Mouse (Mus musculus) gastrocnemius, postnatal 10 days (tissue): Measurements from ENCODE around the gene Natd1. TPM values are rescaled to one million over a fixed set of nuclear protein-coding genes. Genes with fewer than 3 reads are reported as not detected.

Experiments used
- DNase-seq: peaks from one replicate; pipeline ENCODE4 v3.0.0; 2021; ENCODE audit warnings: mixed read lengths
- total RNA-seq, 2 experiments: library from RNA; stranded (reverse); gene quantifications; 2 replicates each; pipeline ENCODE4 v1.2.3; 2021

Natd1 gene
- total RNA-seq, 2 experiments from 2014 or later, result 12.4 to 16.8 TPM

DNA sequence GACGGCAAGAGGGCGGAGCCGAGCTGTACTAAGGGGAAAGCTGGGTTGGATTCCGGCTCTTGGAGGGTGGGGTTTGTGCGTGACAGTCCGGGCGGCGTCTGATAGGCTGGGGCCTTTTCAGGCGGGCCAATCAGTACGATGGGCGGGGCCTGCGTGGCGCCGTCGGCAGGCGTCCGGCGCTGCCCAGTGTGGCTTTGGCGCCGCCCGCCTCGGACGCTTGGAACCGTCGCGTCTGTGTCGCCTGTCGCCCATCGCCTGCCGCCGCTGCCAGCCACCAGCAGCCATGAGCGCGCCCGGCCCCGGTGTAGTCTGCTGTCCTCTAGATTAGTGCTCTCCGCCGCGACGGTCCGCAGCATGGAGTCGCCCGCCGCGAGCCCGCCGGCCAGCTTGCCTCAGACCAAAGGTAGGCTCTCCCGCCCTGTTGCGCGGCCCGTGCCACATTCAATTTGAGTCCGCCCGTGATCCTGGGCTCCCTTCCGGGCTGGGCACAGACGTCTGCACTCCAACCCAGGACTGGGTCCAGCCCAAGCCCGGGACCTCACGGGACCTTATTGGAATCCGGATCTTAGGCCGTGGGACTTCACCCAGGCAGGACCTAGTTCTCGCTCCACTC lies 17.4 kb upstream of the Natd1 start, which contains the start of gene Map2k3:
TSS of gene Map2k3 (plus strand) at position 165 of the 613 bp plus-strand sequence.
- peak; percentile 95 for DNase-seq

DNA sequence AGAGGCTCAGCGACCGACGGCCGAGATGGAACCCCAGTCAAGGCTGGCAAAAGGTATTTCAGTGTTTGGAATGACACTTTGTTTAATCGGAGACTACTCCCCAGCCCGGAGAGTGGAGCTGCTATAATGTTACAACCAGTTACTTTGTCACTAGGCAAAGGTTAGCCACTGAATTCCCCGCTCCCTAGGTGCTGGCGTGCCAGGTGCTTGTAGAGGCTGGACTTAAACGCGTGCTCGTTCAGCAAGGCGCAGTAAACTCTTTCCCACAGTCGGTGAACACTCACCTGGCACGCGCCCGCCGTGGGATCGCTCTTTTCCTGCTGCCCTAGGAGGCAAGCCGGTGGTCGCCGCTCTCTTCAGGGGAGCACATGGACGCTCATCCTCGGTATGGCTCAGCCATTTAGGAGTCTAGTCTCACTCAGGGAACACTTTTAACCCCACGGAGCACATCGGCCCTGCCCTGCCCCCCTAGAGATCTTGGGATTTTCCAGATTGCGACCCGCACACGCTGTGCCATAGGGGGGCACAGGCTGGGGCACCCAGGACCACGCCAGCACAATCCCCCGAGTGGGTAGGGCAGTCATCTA lies 16.8 kb upstream of the Natd1 start:
- DNase-seq, result no peak

DNA sequence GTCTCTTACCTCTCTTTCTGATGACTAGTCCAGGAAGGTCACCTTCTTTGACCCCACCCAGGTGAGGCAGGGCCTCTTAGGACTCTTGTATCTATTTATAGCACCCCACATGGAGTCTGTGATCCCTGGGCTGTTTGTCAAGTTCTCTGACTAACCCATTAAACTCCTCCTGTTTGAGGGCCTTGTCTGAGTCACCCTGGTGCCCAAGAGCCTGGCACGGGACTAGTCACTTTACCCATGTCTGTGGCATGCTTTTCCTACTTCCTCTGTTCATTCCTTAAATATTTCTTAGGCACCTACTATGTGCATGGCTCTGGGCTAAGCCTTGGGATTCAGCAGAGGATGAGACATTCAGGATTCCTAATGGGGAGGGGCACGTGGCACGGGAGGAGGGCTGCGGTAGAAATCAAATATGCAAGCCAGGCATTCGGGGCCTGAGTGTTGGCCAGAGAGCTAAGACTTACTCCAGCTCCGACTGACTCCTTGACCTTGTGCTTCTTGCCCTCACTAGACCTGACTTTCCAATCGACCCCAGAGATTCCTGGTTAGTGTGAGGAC lies 16.3 kb upstream of the Natd1 start:
- no peak for DNase-seq

DNA sequence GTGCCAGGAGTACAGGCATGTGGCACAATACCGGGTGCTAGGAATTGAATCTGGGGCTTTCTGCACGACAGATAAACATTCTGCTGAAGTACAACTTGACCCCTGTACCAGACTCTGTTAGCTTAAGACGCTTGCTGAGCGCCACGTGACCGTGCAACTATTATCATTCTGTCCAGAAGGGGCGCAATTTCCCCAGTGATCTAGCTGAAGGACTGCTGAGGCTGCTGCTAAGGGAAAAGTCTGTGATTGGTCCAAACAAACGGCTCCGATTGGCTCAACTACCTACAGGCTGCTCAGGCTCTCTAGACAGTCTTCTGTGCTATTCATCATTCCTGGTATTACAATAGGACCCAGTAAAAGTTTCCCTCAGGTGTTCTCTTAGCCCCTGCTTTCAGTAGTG lies 12.7 kb upstream of the Natd1 start:
- DNase-seq, result peak; percentile 89

DNA sequence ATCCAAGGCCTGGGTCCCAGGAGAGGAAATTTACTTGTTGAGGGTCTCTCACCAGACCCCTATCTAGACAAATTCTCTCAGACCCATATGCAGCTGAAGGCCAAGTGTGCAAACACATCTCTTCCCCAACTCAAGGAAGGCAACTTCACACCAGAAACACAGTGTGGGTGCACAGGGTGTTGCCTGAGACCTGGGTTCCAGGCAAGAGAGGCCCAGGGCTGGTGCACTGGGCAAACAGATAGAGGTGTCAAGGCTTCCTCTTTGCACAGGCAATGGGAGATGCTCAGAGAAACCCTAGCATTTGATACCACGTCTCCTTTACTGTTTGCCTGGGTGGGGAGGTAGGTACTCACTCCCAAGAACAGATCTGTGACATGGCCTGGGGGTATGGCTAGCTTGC lies 10.4 kb upstream of the Natd1 start:
- DNase-seq, result no peak

DNA sequence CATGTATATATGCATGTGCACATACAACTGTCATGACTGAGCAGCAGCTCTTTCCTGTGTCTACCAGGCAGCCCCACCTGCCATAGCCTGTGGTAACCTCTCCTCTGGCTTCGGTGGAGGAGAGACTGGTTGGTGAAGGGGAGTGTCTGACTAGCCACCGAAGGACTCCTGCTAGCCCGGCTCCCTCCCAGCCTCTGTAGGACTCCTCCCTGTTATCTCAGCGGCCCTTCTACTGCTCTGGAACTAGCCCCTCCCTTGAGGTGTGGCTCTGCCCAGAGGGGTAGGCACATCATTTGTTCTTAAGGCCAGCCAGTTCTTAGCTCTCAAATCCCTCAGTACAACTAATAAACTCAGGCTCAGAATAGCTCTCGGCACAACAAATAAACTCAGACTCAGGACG lies 9.9 kb upstream of the Natd1 start:
- DNase-seq, result no peak

DNA sequence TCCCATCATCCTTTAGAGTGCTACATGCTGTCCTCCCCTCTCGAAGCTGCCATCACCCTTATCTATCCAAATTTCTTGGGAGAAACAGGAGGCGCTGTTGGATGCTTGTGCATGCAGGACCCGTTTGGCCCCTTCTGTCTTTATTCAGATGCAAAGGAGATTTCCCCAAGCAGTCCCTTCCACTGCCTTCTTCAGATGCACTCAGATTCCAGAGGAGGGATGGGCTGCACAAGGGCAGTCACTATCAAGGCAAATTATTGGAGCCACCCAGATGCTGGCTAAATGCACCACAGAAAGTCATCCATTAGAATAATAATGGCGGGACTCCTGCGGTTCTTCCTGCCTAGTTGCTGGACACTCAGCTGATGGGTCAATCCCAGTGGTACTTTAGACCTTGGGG lies 8.4 kb upstream of the Natd1 start:
- DNase-seq, result no peak

DNA sequence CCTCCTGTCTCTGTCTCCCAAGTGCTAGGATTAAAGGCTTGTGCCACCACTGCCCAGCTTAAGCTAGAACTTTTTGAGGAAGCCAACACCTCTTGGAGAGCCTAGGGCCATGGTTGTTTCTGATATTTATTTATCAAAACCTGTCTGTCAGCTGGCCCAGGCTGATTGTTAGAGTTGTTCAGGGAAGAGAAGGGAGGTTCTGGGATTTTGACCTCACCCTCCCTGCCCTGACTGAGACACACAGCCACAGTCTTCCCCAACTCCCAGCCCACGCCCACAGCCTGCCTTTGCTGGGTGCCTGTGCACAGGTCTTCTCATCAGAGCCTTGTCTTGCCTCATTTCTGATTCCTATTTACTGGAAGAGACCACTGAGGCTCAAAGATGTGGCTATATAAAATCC lies 7.6 kb upstream of the Natd1 start:
- DNase-seq, result no peak

DNA sequence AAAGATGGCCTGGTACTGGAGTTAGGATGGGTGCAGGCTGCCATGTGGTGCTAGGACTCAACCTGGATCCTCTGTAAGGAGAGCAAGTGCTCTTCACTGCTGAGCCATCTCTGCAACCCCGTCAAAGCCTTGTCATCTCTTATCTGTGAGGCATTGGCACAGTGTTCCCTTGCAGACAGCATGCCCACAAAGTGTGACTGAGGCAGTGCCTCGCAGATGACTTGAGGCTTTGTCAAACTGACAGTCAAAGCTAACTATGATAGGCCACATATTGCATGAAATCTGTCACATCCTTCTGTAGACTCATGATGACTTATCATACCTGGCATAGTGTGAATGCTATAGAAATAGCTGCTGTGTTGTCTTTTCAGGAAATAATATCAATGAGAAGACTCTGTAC lies 5.5 kb upstream of the Natd1 start:
- no peak for DNase-seq

DNA sequence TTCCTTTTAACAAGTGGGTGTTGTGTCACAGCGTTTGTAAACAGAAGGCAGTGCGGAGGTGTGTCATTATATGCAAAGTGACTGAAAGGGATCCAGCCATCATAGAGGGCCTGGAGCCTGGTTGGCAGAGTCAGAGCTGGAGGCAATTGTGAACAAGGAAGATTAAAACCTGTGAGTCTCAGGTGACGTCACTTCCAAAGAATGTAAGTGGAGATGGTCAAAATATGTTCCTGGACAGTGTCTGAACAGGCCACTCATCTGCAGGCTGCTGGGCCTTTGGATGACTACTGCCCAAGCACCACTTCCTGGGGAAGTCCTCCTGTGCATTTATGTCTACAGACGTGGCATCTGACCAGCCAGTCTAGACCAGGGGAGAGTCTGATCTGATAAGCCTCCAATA lies 651 bp upstream of the Natd1 start:
- DNase-seq, result no peak

DNA sequence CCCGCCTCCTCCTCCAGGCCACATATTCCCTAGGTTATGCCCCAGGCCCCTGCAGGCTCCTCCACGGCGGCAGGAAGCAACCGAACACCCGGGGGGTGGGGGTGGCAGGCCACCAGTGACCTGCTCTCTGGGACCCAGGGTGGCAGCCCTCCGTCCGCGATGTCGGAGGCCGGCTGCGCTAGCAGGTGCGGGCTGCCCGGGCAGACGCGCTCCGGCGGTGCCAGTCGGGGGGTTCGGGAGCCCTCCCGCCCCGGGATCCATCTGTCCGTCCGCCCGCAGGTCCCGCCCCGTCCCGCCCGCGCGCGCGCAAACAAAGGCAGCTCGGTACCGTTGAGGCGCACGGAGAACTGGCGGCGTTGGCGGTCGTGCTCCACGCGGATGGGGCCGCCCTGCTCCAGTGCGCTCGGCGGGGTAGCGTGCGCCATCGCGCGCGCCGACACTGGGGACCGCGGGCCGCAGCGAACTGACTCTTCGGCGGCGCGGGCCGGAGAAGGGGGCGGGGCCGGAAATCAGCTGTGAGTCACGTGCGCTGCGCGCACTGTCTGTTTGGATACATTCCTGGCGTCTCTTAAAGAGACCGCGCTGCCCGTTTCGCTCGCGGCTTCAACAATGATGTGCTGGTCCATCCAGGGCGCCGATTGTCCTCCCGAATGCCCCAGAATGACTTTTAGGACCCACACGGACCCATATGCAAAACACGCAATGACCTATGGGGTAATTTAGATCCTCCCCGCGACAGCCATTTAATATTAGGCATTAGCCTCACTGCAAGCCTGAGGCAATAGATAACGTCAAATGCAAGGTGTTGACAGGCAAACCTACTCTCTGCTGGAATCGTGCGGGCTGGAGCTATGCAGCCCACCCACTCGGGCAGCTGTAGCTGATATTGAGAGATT lies 1.0 kb downstream of the Natd1 start:
- peak; percentile 93 for DNase-seq

DNA sequence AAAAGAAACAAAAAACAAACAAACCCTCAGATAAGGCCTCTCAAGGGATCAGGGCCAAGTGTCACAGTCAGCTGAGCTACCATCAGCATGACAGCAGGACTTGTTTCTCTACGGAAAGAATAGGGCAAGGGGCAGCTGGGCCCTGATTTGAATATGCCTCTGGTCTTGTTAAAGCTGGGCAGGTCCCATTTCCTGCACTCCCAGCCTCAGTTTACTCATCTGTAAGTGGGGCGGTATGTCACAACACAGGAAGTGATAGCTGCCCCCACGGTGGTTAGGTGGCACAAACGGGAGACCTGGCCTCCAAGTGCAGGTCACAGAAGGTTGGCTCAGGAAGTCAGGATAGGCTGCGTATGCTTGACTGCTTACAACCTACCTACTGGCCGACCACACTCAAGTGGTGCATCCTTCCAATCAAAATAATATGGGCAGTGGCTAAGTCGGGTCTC lies 2.0 kb downstream of the Natd1 start:
- DNase-seq, result no peak

DNA sequence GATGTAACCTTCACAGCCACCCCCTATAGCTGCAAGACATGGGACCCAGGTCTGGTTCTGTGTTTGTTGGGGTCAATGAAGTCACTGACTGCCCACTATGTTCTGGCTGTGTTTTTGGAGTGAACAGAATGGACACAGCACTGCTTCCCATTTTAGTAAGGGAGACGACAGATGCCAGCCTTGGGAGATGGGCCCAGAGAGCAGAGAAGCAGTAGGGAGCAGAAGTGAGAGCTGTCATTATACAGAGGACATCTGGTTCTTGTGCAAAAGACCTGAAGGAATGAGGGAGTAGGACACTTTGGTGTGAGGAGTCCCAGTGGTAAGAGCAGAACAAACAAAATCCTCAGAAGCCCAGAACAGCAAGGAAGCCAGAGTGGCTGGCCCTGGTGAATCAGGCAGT lies 4.9 kb downstream of the Natd1 start:
- DNase-seq, result no peak

DNA sequence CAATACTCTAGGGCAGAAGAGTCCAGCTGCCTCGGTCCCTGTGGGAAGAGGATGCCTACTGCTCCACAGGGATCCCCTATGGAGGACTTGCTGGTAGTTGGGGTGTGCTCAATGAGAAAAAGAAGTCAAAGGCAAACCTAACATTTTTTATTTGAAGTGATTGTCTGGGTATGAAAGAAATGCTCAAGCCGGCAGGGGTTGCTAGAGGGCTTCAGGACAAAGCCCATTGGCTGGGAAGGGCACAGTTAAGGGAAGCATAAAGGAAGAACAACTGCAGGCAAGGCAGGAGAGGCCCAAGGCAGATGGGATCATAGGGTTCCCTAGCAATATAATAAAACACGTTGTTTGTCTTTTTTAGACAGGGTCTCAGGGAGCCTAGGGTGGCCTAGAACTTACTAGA lies 6.5 kb downstream of the Natd1 start:
- DNase-seq, result no peak

DNA sequence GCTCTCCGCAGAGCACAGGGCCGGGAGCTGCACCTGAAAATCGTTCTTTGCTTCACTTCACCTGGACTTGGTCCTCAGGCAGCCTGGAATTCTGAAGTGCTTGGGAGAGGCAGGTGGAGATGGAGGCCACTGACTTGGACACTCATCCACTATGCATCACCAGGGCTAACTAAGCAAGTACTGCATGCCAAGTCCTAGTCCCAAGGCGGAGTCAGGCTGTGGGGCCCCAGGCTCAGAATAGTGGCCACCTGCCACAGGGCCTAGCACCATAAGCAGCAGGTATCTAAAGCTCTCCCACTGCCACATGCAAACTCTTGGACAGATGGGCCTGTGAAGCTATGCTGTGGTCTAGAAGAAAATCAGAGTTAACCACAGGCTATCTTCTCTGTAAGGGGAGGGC lies 8.1 kb downstream of the Natd1 start:
- no peak for DNase-seq

DNA sequence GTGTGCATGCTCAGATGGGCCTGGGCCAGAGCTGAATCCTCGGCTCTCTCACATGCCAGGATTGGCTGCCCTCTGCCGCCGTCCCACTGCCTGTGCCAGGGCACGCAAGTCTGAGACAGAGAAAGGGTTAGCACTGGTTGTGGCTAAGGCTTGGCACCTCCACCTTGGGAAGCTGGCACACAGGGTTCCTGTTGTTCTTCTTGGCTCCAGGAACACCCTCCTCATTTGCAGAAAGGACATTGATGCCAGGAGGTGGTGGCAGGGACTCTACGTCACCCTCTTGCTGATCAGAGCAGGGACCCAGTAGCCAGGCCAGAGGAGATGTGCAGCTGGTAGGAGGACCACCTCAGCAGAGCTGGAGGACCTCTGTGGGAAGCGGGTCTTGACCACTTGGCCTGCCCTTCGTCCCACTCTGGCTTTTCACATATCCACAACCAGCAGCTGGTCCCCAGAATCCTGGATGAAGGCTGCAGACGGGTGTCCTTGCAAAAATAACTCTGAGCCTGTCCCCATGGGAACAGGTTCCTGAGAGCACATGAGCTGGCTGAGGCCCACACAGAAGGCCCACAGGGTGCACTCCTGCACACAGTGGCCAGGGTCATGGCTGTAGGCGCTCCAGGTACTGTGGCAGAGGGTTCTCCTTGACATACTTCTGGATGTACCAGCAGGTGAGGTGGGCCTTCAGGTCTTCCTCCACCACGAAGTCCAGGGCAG lies 9.0 kb downstream of the Natd1 start:
- no peak for DNase-seq

DNA sequence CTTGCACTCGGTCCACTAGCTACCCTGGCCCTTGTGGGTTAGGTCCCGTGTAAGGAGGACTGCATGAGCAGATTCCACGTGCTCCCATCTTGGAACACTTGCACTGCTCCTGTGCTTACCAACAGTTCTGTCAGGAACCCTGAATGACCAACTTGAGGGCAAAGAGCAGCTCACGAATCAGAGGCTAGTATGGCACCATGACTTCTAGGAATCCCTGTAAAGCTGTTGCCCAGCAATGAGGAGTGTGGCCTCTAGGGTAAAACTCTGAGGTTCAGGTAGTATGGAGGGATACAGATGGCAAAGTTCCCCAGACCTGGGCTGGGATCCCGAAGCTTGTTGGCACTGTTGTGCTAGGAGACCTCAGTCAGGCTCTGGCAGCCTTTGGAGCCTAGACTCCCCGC lies 10.9 kb downstream of the Natd1 start:
- DNase-seq, result no peak

DNA sequence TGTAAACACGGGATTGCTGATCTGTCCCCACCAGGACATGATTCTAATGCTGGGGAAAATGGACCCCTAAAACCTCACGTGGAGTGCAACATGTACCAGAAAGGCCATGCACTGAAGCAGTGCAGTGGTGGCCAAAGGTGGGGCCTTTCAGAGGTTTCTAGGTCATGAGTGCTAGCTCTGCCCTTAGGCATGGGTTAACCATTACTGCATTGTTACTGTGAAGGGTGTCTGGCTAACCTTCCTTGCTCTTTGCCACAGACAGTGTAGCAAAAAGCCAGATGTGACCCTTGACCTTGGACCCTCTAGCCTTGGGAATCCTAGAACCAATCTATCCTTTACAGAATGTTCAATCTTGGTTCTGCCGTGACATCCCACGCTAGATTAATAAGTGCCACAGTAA lies 12.1 kb downstream of the Natd1 start:
- DNase-seq, result no peak

DNA sequence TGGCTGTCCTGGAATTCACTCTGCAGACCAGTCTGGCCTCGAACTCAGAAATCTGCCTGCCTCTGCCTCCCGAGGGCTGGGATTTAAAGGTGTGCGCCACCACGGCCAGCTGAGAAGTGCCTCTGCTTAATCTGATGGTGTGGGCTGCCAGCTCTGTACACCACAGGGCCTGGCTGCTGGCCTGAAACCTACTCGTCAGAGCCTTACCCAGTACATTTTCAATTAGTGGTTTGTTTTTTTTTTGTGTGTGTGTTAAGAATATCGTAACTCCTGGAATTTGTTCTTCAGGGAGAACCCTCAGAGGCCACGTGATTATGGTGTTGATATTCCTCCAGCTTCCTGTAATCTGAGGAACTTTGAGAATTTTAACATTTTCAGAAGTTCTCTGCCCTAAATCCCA lies 12.5 kb downstream of the Natd1 start:
- no peak for DNase-seq

DNA sequence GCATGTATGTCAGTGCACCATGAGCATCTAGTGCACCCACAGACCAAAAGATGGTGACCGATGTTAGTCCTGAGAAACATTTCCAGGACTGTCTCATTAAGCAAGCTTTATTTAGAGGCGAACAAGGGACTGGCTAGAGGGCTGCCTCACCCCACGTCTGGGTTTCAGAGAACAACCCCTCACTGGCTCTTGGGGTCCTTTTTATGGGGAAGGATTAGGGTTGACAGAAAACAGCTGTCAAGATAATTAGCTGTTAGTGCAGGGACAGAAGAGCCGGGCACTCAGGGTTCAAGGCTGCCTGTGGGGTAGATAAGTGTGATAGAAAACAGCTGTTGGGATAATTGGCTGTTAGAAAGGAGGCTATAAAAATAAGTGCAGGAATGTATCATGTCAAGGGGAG lies 18.6 kb downstream of the Natd1 start:
- DNase-seq, result no peak

DNA sequence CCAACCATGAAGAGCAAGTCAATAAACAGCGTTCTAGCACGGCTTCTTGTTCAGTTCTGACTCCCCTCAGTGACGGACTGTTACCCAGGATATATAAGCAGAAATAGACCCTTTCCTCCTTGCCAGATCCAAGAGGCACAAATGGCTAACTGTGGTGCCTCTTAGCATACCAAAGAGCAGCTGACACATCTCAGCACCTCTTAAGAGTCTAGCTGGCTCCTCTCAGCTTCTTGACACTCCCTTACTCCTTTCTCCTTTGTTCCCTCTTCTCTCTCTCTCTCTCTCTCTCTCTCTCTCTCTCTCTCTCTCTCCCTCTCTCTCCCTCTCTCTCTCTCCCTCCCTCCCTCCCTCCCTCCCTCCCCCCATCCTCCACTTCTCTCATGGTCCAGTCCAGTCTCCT lies 23.8 kb downstream of the Natd1 start:
- DNase-seq, result no peak

DNA sequence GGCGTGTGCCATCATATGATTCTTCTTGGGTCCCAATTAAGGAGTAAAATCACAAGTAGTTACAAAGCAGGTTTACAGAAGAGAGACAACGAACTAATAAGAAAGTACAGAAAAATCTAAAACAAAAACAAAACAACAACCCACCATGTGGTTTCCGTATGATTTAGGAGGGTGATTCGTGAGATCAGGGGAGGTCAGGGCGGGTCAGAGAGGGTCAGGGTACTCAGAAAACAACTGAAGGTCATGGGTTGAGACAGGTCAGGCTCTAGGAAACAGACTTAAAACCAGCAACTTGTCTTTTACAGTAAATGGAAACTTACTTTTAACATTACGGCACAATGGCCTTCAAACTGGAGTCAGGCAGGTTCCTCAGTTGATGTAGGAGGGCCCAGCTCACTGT lies 24.3 kb downstream of the Natd1 start:
- no peak for DNase-seq

DNA sequence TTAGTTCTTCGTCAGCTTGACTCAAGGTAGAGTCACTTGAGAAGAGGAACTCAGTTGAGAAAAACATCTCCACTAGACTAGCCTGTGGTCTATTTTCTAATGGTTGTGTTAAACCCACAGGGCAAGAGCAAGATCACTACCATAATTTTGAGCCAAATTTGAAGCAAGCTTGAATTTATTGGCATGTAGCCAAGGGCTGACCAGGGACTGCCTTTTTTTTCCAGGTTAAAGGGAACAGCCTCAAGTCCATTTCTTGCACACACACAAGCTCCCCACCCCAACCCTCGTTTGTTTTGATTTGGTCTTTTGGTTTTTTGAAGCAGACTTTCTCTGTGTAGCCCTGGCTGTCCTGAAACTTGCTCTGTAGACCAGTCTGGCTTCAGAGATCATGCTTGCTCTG lies 24.7 kb downstream of the Natd1 start:
- no peak for DNase-seq
